Mouse (Mus musculus) layer of hippocampus, postnatal 10 days (tissue): ENCODE measurements around the gene Nop58. TPM values are rescaled to one million over a fixed set of nuclear protein-coding genes. Genes with fewer than 3 reads are reported as not detected.
"Not testable (repeated sequence)": the region's sequence is repeated elsewhere in the genome, so short reads cannot be mapped to it uniquely, and the experiment has no call there.

Source experiments
- DNase-seq, 2 experiments: peaks; one replicate each; pipeline ENCODE4 v3.0.0; 2021; ENCODE audit warnings: low spot score in 2 of 2
- total RNA-seq, 2 experiments: library from RNA; stranded (reverse); gene quantifications; 2 replicates each; pipeline ENCODE4 v1.2.3; 2021

Nop58 gene
- total RNA-seq, 2 experiments from 2014 or later: 82.6 to 91.4 TPM

- no peak for DNase-seq
Measured at GRCm38 (mm10) chr1:59701766-59702165, 17.0 kb downstream of the Nop58 start.

DNA sequence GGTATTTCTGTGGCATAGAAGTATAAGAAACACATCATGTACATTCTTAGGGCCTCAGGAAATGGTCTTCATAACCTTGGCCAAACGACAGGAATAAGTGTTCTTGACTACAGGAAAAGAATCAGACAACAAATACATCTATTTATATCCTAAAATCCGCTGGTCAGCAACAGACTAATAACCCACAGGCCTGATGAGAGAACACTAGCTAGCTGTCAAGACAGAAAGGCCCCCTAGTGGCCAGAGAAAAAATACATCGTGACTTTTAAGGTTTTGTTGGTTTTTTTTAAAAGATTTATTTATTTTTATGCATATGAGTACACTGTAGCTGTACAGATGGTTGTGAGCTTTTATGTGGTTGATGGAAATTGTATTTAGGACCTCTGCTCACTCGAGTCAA, 35.1 kb downstream of the Nop58 start:
- no peak for DNase-seq

DNA sequence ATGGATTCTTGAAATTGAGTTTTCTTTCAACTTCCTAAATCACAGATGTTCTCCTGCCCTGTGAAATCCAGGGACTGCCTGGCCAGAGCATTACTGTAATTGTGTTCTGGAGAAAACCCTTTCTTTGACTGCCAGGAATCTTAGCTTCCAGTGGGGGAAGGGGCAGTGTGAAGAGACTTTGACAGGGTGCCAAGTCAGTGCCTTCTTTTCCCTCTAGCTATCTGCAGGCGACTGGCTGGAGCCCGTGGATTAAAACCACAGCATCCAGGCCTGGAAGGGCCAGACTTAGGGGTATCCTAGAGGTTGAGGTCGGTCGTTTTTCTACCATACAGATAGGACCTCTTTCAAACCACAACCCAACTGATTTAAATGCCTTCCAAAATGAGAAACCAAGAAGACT, 40.9 kb downstream of the Nop58 start:
- DNase-seq: peak; percentile 13 to 24

- no peak for DNase-seq
Measured at GRCm38 (mm10) chr1:59730106-59730505, 45.3 kb downstream of the Nop58 start.

DNA sequence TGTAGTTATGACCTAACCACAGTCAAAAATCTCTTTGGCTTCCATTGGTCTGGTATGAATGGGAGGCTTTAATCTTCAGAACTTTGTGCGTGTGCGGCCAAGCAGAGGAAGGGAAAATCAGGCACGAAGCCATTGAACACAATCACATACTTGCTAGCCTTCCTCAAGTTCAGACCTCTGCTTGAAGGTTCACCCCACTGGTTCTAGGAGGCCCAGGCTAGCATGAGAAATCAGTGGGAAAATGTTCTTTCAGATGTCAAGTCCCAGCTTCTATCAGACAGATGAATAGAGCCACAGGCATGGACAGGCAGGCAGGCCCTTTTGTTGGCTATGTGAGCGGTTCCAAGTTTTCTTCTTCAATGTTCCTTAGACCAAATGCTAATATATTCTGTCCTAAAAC, 46.0 kb downstream of the Nop58 start:
- no peak for DNase-seq

DNA sequence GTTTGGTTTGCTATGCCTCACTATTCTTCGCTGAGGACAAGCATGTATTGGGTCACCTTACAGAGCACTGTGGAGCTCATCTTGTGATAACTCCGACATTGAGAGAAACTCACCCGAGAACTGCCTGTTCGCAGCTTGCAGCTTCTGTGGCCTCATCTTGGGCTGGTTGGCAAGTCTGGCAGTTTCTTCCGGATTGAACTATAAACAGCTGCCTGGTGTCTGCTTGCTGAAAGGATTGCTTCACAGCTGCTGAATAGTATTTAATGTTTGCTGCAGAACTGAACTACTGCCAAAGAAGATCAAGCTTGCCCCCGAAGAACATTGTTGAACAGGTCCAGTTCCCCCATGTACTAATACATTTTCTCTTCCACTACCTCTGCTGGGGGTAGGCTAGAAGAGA, 49.3 kb downstream of the Nop58 start:
- DNase-seq: peak; percentile 8 to 17

- no peak for DNase-seq
Measured at GRCm38 (mm10) chr1:59738768-59739414, 54.1 kb downstream of the Nop58 start.

DNA sequence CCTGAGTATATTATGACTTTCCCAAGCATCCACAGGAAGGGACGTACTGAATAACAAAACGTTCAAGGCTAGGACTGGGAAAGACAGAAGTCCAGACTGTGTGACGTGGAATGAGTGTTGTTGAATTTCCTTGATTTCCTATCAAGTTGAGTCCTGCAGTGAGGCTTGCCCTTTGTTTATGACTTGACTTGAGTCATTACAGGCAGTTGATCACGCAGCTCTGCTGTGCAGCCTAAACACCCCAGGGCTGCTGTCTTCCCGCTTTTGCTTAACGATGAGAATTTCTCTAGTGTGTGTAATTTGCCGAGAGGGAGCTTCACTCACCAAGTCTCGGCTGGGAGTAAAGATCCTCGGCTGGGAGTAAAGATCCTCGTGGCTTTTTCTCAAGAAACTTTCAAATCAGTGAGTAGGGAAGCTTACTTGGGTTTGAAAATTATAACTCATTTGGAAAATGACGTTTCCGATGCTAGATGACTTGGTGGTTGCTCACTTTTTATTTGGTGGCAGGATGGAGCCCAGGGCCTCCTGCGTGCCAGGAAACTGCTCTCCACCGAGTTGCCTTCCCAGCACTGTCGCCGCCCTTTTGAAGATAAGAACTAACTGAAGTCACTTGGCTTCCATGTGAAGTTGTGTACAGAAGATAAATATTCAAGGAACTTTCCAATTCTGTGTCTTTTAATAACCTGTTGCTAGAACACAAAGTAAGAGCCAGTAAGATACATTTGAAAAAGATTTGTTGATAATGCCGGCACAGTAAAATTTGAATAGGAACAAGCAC, 55.0 kb downstream of the Nop58 start:
- no peak for DNase-seq

GRCm38 (mm10) chr1:59749047-59749446, 64.3 kb downstream of the Nop58 start:
- DNase-seq: no peak

GRCm38 (mm10) chr1:59749724-59750123, 65.0 kb downstream of the Nop58 start:
- not testable (repeated sequence) for DNase-seq

- DNase-seq: no peak
Measured at GRCm38 (mm10) chr1:59755298-59755697, 70.5 kb downstream of the Nop58 start.

DNA sequence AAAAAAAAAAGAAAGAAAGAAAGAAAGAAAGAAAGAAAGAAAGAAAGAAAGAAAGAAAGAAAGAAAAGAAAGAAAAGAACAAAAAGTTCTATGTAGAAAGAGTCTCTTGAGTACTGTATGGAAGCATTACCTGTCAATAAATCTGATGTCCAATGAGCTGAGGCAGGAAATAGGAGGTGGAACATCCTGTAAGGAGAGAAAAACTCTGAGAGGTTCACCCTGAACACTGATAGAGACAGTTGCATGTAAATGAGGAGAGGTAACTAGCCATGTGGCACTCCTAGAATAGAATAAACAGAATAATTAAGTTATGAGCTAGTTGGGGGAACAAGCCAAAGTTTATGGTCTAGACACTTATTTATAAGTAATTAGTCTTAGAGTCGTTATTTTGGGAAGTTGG, 73.6 kb downstream of the Nop58 start:
- DNase-seq: no peak

- no peak for DNase-seq
Measured at GRCm38 (mm10) chr1:59762208-59762607, 77.4 kb downstream of the Nop58 start.

DNA sequence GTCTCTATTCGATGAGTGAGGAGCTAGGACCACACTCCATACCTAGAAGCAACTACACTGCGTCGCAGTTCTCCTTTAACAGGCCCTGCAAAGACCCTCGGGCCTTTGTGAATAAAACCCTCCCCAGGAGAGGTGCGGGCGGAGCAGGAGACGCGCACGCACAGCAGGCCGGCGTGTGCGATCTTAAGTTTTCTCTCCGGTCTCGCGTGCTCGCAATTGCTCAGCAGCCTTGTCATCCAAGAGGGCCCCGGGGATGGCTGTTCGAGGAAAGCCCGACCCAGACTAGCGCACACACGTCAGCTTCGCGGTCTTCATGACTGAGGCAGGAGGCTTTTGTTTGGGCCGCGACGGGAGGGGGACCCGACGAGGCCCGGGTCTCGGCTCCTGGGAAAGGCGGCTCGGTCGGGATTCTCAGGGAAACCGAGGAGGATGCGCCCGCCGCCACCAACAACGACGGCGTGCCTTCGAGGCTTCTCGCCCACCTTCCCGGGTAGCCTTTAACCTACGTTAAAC, 77.9 kb downstream of the Nop58 start:
- peak in 1 of 2 experiments; percentile 71 for DNase-seq

- peak; percentile 84 to 90 for DNase-seq
Measured at GRCm38 (mm10) chr1:59763164-59763768, 78.5 kb downstream of the Nop58 start, which contains the start of gene Bmpr2. Bmpr2 (plus strand) TSS chr1:59763400.

DNA sequence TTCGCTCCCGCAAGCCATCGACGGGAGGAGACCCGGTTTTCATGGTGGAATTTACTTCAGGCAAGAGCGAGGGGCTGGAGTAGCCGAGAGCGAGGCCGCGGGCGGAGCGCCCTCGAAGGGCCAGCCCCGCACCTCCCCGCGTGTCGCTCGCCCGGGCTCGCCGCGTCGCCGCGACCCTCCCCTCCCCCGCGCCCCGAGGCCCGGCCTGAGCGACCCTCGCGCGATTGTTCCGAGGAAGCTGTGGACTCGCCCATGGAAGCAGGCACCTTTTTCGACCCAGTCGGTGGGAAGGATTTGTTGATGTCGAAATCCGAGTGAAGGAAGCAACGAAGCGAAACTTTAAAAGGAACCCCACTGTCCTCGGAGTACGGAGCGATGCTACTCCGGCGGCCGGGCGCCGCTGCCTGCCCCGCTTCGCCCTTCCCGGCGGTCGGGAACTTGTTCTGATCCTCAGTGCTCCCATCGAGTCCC, 79.0 kb downstream of the Nop58 start:
- peak in 1 of 2 experiments; percentile 64 for DNase-seq

DNA sequence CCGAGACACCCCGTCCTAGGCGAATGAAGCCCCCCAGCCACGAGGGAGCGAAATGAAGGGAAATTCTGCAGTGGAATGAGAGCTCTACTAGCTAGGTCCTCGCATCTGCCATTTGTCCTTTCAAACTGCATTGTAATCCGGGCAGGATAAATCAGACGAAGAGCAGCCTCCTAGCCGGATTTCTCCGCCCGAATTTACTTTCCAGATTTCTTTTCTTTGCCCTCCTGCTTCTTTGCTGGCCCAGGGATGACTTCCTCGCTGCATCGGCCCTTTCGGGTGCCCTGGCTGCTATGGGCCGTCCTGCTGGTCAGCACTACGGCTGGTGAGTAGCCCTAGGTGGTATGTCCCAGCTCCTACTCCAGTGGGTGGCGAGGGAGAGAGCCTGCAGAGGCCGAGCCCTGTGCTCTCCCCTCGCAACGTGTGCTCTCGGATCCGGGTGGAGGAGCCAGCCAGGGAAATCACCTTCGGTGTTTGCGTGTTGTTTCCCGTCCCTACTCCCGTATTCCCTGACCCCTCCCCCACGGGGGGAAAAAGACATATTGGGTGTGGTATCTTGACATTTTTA, 79.7 kb downstream of the Nop58 start:
- DNase-seq: peak; percentile 33 to 49

GRCm38 (mm10) chr1:59765279-59765678, 80.5 kb downstream of the Nop58 start:
- no peak for DNase-seq

DNA sequence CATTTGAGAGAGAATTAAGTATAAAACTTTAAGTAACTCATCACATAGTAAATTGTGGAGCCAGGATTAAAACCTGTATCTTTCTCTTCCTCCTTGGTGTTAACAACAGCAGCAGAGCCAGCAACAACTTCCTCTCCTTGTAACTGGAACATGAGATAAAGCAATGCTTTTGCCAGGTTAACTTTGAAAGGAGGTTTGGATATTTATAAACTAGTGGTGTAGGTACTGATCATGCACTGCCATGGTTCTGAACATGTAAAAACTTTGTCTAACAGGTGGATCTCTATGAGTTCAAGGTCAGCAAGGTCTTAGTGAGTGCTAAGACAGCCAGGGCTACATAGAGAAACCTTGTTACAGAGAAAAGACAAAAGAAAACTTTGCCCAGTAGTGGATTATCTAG, 81.9 kb downstream of the Nop58 start:
- no peak for DNase-seq
